Mouse (Mus musculus) kidney, adult 8-10 months (tissue): ENCODE measurements around the gene Gm13420.
"Not testable (repeated sequence)": the region's sequence is repeated elsewhere in the genome, so short reads cannot be mapped to it uniquely, and the experiment has no call there.

ENCODE experiments used
- DNase-seq, 2 experiments: peaks; one replicate each; pipeline ENCODE4 v3.0.0; 2022

The Gm13420 gene

GRCm38 (mm10) chr2:29737209-29737925 lies 14.1 kb downstream of the Gm13420 start:
- DNase-seq: no peak

GRCm38 (mm10) chr2:29735708-29736107 lies 15.8 kb downstream of the Gm13420 start:
- no peak for DNase-seq

- no peak for DNase-seq
These were observed 18.1 kb downstream of the Gm13420 start for GRCm38 (mm10) chr2:29733348-29733747.

- peak; percentile 38 to 41 for DNase-seq
These were observed 18.9 kb downstream of the Gm13420 start for GRCm38 (mm10) chr2:29732559-29732958.

GRCm38 (mm10) chr2:29731545-29731944 lies 19.9 kb downstream of the Gm13420 start:
- DNase-seq: peak; percentile 63 to 64

- no peak for DNase-seq
These were observed 22.0 kb downstream of the Gm13420 start for GRCm38 (mm10) chr2:29729500-29729899.

- DNase-seq: no peak
These were observed 26.7 kb downstream of the Gm13420 start for GRCm38 (mm10) chr2:29724664-29725365.

- no peak for DNase-seq
These were observed 28.4 kb downstream of the Gm13420 start for GRCm38 (mm10) chr2:29723132-29723531.

GRCm38 (mm10) chr2:29718581-29718980 lies 32.9 kb downstream of the Gm13420 start:
- DNase-seq: no peak

GRCm38 (mm10) chr2:29716691-29717090 lies 34.8 kb downstream of the Gm13420 start:
- peak; percentile 62 to 74 for DNase-seq

- no peak for DNase-seq
These were observed 35.3 kb downstream of the Gm13420 start for GRCm38 (mm10) chr2:29716143-29716542.

- DNase-seq: no peak
These were observed 37.4 kb downstream of the Gm13420 start for GRCm38 (mm10) chr2:29714127-29714526.

- DNase-seq: no peak
These were observed 38.0 kb downstream of the Gm13420 start for GRCm38 (mm10) chr2:29713501-29713900.

- DNase-seq: no peak
These were observed 39.6 kb downstream of the Gm13420 start for GRCm38 (mm10) chr2:29711877-29712276.

- DNase-seq: no peak
These were observed 40.4 kb downstream of the Gm13420 start for GRCm38 (mm10) chr2:29711038-29711437.

GRCm38 (mm10) chr2:29708209-29708608 lies 43.3 kb downstream of the Gm13420 start:
- not testable (repeated sequence) for DNase-seq

- DNase-seq: peak in 1 of 2 experiments; percentile 21
These were observed 43.8 kb downstream of the Gm13420 start for GRCm38 (mm10) chr2:29707731-29708130.

- DNase-seq: no peak
These were observed 44.5 kb downstream of the Gm13420 start for GRCm38 (mm10) chr2:29706726-29707620.

- DNase-seq: no peak
These were observed 46.0 kb downstream of the Gm13420 start for GRCm38 (mm10) chr2:29705493-29705892.

- peak in 1 of 2 experiments; percentile 21 for DNase-seq
These were observed 48.1 kb downstream of the Gm13420 start for GRCm38 (mm10) chr2:29703104-29704081.

GRCm38 (mm10) chr2:29702189-29702588 lies 49.3 kb downstream of the Gm13420 start:
- DNase-seq: no peak

- DNase-seq: no peak
These were observed 50.1 kb downstream of the Gm13420 start for GRCm38 (mm10) chr2:29701393-29701792.
